Mouse (Mus musculus) lung, postnatal 0 days (tissue): ENCODE results near the gene Usp11.

ENCODE experiments used
- CTCF ChIP-seq: IDR thresholded peaks from 2 replicates; pipeline ENCODE4 v1.5.1; 2016; ENCODE audit warnings: antibody characterized with exemption, mild to moderate bottlenecking
- EP300 ChIP-seq: IDR thresholded peaks from 2 replicates; pipeline ENCODE4 v1.6.1; 2016; ENCODE audit warnings: antibody characterized with exemption, mild to moderate bottlenecking, control low read depth

DNA sequence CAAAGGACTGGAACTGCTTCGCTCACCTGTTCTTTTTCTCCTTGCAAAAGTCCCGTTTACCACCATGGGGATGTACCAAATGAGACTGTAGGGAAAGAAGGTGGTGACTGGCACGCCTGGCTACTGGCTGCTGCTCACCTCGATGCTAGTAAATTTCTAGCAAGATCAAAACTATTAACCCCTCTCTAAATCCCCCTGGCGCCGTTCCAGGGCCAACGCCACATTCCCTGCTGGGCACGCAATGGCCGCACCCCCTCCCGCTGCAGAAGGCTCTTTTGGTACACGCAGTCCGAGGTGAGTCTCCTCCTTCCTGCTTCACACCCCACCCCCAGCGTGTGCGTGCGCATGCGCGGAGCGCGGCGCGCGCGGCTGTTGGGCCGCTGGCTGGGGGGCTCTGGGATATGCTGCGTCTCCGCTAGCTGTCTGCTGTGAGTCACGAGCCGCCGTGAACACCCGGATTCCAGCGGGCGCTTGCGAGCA, 15.6 kb upstream of the Usp11 start:
- TF ChIP-seq CTCF = no peak
- TF ChIP-seq EP300 = peak; percentile 37; the same call in 1 of the 2 replicates
